Mouse (Mus musculus) small intestine, adult 2 months (tissue): ENCODE measurements at regions not wholly inside any gene's neighbourhood (a gene's known extent, or its start where the extent isn't known, plus 50 kb on each side); places are given as distances from the start of the nearest gene placed in this dataset.

Experiments used
- CTCF ChIP-seq: fragments of 200-500 bp; IDR thresholded peaks from 2 replicates; pipeline ENCODE4 v1.5.1; 2012; ENCODE audit warnings: low read depth, mild to moderate bottlenecking, control low read depth, inconsistent platforms, low read length, moderate library complexity, mixed read lengths; ENCODE audit not compliant: insufficient replicate concordance, insufficient read length; ENCODE audit errors: extremely low read depth
- POLR2A ChIP-seq: fragments of 200-500 bp; IDR thresholded peaks from 2 replicates; pipeline ENCODE4 v1.6.1; 2012; ENCODE audit warnings: low read depth, mild to moderate bottlenecking, control low read depth, inconsistent platforms, low read length, moderate library complexity

- TF ChIP-seq POLR2A (no peak), CTCF (no peak)
Measured at GRCm38 (mm10) chr8:128026981-128027380, 331.4 kb upstream of the Nrp1 start.
